Mouse (Mus musculus) kidney, postnatal 0 days (tissue): ENCODE results near the gene AL732309.1. TPM values are rescaled to one million over a fixed set of nuclear protein-coding genes. Genes with fewer than 3 reads are reported as not detected.

Experiments used
- ATAC-seq: fragments of 200-750 bp; cut with Nextera tagmentation; replicated peaks from 2 replicates; pipeline ENCODE4 v1.8.0; 2017; ENCODE audit warnings: low read depth, moderate number of reproducible peaks, moderate TSS enrichment, moderate library complexity; ENCODE audit not compliant: low FRiP score
- DNase-seq: peaks from one replicate; pipeline ENCODE4 v3.0.0-alpha.2; 2016; ENCODE audit warnings: low spot score
- H3K27ac ChIP-seq: fragments of 300-500 bp; sonication (generic); 2 replicates; pipeline ENCODE4 v1.5.1; 2014; ENCODE audit warnings: mild to moderate bottlenecking
- H3K27me3 ChIP-seq: fragments of 300-500 bp; sonication (generic); 2 replicates; pipeline ENCODE4 v1.6.1; 2014; ENCODE audit warnings: low read length, mixed read lengths; ENCODE audit not compliant: insufficient read depth
- H3K36me3 ChIP-seq: fragments of 300-500 bp; sonication (generic); 2 replicates; pipeline ENCODE4 v1.6.1; 2014; ENCODE audit warnings: low read length, mixed read lengths; ENCODE audit not compliant: insufficient read depth
- H3K4me1 ChIP-seq: fragments of 300-500 bp; sonication (generic); replicated peaks from 2 replicates; pipeline ENCODE4 v1.6.1; 2014; ENCODE audit warnings: antibody characterized with exemption, low read length, mixed read lengths; ENCODE audit not compliant: insufficient read depth
- H3K4me2 ChIP-seq: fragments of 300-500 bp; sonication (generic); 2 replicates; pipeline ENCODE4 v1.6.1; 2014; ENCODE audit warnings: mild to moderate bottlenecking, low read length, moderate library complexity, mixed read lengths
- H3K4me3 ChIP-seq: fragments of 300-500 bp; sonication (generic); replicated peaks from 2 replicates; pipeline ENCODE4 v1.5.1; 2014; ENCODE audit warnings: low read depth, low read length
- H3K9ac ChIP-seq: fragments of 300-500 bp; sonication (generic); 2 replicates; pipeline ENCODE4 v1.6.1; 2014; ENCODE audit warnings: low read depth, low read length
- H3K9me3 ChIP-seq: fragments of 300-500 bp; sonication (generic); replicated peaks from 2 replicates; pipeline ENCODE4 v1.6.1; 2016; ENCODE audit warnings: low read length, inconsistent platforms, mixed read lengths
- CTCF ChIP-seq: IDR thresholded peaks from 2 replicates; pipeline ENCODE4 v1.5.1; 2016; ENCODE audit warnings: antibody characterized with exemption, low read depth, mild to moderate bottlenecking, moderate library complexity
- WGBS: fragments of 180-500 bp; shearing (Covaris S2); extraction: QIAGEN DNeasy Blood & Tissue Kit; methylation state at CpG from one replicate; pipeline ENCODE4 v1.1.7; 2014; 5-methylcytosine and 5-hydroxymethylcytosine counted together
- polyA plus RNA-seq: library from polyadenylated mRNA; unstranded; fragments of >200 nt; fragmentation: Nextera tagmentation; extraction: Ambion mirVana; gene quantifications from 2 replicates; pipeline ENCODE4 v1.2.1, GENCODE M21; 2015

Gene AL732309.1
- polyA plus RNA-seq, 1 experiment from 2014 or later: 2.7 TPM

GRCm38 (mm10) chr2:25200631-25201030, 46.0 kb downstream of the AL732309.1 start:
- no peak overlapping the region for H3K27ac ChIP-seq
- H3K4me1 ChIP-seq: peaks cover 5% of the 10 kb centered on the region; the same call in 1 of the 2 replicates
- no peak overlapping the region for H3K9ac ChIP-seq
- ATAC-seq: no peak
- H3K4me2 ChIP-seq: no peak overlapping the region
- H3K36me3 ChIP-seq: peaks cover 51% of the 10 kb centered on the region
- no peaks in the 10 kb centered on the region for H3K9me3 ChIP-seq
- no peak overlapping the region for H3K4me3 ChIP-seq
- 90% methylated on average over 2 of the region's 2 CpGs for WGBS
- no peak for DNase-seq
- TF ChIP-seq CTCF: no peak
- H3K27me3 ChIP-seq: no peaks in the 10 kb centered on the region

- Histone ChIP-seq H3K36me3 (peaks cover 29% of the 10 kb centered on the region), H3K4me3 (no peak overlapping the region), H3K4me2 (no peak overlapping the region), H3K9ac (no peak overlapping the region), H3K9me3 (no peaks in the 10 kb centered on the region), H3K27ac (peak overlapping the region; percentile 91), H3K4me1 (peaks cover 14% of the 10 kb centered on the region), H3K27me3 (no peaks in the 10 kb centered on the region)
- DNase-seq (no peak), ATAC-seq (no peak)
- no peak for TF ChIP-seq CTCF
These were observed 48.7 kb downstream of the AL732309.1 start for GRCm38 (mm10) chr2:25197946-25198345.

- Histone ChIP-seq H3K4me2 (peak overlapping the region; percentile 65), H3K27ac (peak overlapping the region; percentile 91), H3K4me3 (no peak overlapping the region), H3K4me1 (peaks cover 14% of the 10 kb centered on the region), H3K27me3 (no peaks in the 10 kb centered on the region), H3K9me3 (no peaks in the 10 kb centered on the region), H3K9ac (0 out of 2 replicates have a peak overlapping the region, but pooled peaks have one; percentile 14), H3K36me3 (peaks cover 21% of the 10 kb centered on the region)
- ATAC-seq (no peak), DNase-seq (no peak)
- WGBS: 22% methylated on average over 2 of the region's 2 CpGs
- TF ChIP-seq CTCF: no peak
These were observed 49.5 kb downstream of the AL732309.1 start for GRCm38 (mm10) chr2:25197191-25197590.

GRCm38 (mm10) chr2:25196172-25196954, 50.3 kb downstream of the AL732309.1 start, which contains the start of gene Tor4a:
Gene Tor4a (minus strand): TSS chr2:25196886.
- DNase-seq: peak; percentile 90
- H3K4me2 ChIP-seq: peak within 1 kb of the TSS; percentile 65
- peak within 1 kb of the TSS; percentile 91 for H3K27ac ChIP-seq
- H3K4me1 ChIP-seq: peaks cover 14% of the 10 kb centered on the region
- H3K9me3 ChIP-seq: no peaks in the 10 kb centered on the region
- H3K27me3 ChIP-seq: no peaks in the 10 kb centered on the region
- WGBS: 13% methylated on average over 8 of the region's 8 CpGs
- peak; percentile 71 for ATAC-seq
- no peak; the same call in 1 of the 2 replicates for TF ChIP-seq CTCF
- peak within 1 kb of the TSS; percentile 50 for H3K9ac ChIP-seq
- peak within 1 kb of the TSS; percentile 37 for H3K4me3 ChIP-seq
- H3K36me3 ChIP-seq: peaks cover 18% of the 10 kb centered on the region

GRCm38 (mm10) chr2:25195211-25196156, 51.2 kb downstream of the AL732309.1 start:
- TF ChIP-seq CTCF: no peak
- Histone ChIP-seq H3K9me3 (no peaks in the 10 kb centered on the region), H3K4me2 (peak overlapping the region; percentile 65), H3K9ac (peak overlapping the region; percentile 50), H3K36me3 (peaks cover 9% of the 10 kb centered on the region), H3K27ac (peak overlapping the region; percentile 91), H3K4me1 (peaks cover 14% of the 10 kb centered on the region), H3K27me3 (no peaks in the 10 kb centered on the region), H3K4me3 (peak overlapping the region; percentile 37)
- peak; percentile 61 for DNase-seq
- ATAC-seq: no peak
- WGBS: 19% methylated on average over 55 of the region's 55 CpGs

Other genes starting within 250 kb of the AL732309.1 start
- gene Nsmf, start 192.5 kb downstream of the AL732309.1 start, polyA plus RNA-seq: 71.0 and 74.6 TPM in 2 replicates
- gene Entpd8, start 166.6 kb downstream of the AL732309.1 start, polyA plus RNA-seq: 6.2 TPM in 2 replicates
- 0.41 and 0.43 TPM in 2 replicates for gene Noxa1, start 151.7 kb downstream of the AL732309.1 start, polyA plus RNA-seq
- 19.9 and 21.6 TPM in 2 replicates for gene Nrarp, start 66.1 kb downstream of the AL732309.1 start, polyA plus RNA-seq
- 10.8 and 12.0 TPM in 2 replicates for gene Tor4a, start 50.0 kb downstream of the AL732309.1 start, polyA plus RNA-seq
- 74.0 and 82.3 TPM in 2 replicates for gene Nelfb, start 35.4 kb downstream of the AL732309.1 start, polyA plus RNA-seq
- 0.29 and 0.43 TPM in 2 replicates for gene Stpg3, start 32.2 kb downstream of the AL732309.1 start, polyA plus RNA-seq
- 0.28 and 0.62 TPM in 2 replicates for gene Fam166a, start 28.1 kb downstream of the AL732309.1 start, polyA plus RNA-seq
- gene Tubb4b, start 22.2 kb downstream of the AL732309.1 start, polyA plus RNA-seq: 339 and 384 TPM in 2 replicates
- gene Slc34a3, start 12.5 kb downstream of the AL732309.1 start, polyA plus RNA-seq: 1.5 and 1.6 TPM in 2 replicates
- gene Rnf224, start 10.1 kb downstream of the AL732309.1 start, polyA plus RNA-seq: 0.16 and 0.28 TPM in 2 replicates
- 24.2 and 27.4 TPM in 2 replicates for gene Rnf208, start 4.6 kb downstream of the AL732309.1 start, polyA plus RNA-seq
- gene Cysrt1, start 4.4 kb downstream of the AL732309.1 start, polyA plus RNA-seq: 0.61 and 0.75 TPM in 2 replicates
- gene Tmem203, start 8.6 kb upstream of the AL732309.1 start, polyA plus RNA-seq: 42.6 and 46.7 TPM in 2 replicates
- 17.1 and 18.0 TPM in 2 replicates for gene Tprn, start 15.8 kb upstream of the AL732309.1 start, polyA plus RNA-seq
- 172 TPM in 2 replicates for gene Ssna1, start 25.6 kb upstream of the AL732309.1 start, polyA plus RNA-seq
- 79.4 and 84.0 TPM in 2 replicates for gene Anapc2, start 25.6 kb upstream of the AL732309.1 start, polyA plus RNA-seq
- gene Tmem210, start 41.3 kb upstream of the AL732309.1 start, polyA plus RNA-seq: not detected in 2 replicates
- gene Lrrc26, start 43.1 kb upstream of the AL732309.1 start, polyA plus RNA-seq: 0.29 and 0.48 TPM in 2 replicates
- 0.58 and 0.66 TPM in 2 replicates for gene Grin1, start 72.3 kb upstream of the AL732309.1 start, polyA plus RNA-seq
- 57.9 and 59.6 TPM in 2 replicates for gene Man1b1, start 85.5 kb upstream of the AL732309.1 start, polyA plus RNA-seq
- 28.5 and 31.5 TPM in 2 replicates for gene Dpp7, start 109.5 kb upstream of the AL732309.1 start, polyA plus RNA-seq
- gene Uap1l1, start 118.8 kb upstream of the AL732309.1 start, polyA plus RNA-seq: 80.5 and 92.8 TPM in 2 replicates
- 17.9 and 19.3 TPM in 2 replicates for gene Sapcd2, start 125.5 kb upstream of the AL732309.1 start, polyA plus RNA-seq
- 6.9 and 7.8 TPM in 2 replicates for gene Entpd2, start 149.0 kb upstream of the AL732309.1 start, polyA plus RNA-seq
- gene Npdc1, start 152.5 kb upstream of the AL732309.1 start, polyA plus RNA-seq: 43.9 and 49.9 TPM in 2 replicates
- 0.06 TPM in 1 of 2 replicates, not detected in the other for gene Fut7, start 176.4 kb upstream of the AL732309.1 start, polyA plus RNA-seq
- 9.7 and 9.8 TPM in 2 replicates for gene Abca2, start 181.8 kb upstream of the AL732309.1 start, polyA plus RNA-seq
- gene Clic3, start 210.0 kb upstream of the AL732309.1 start, polyA plus RNA-seq: 7.7 and 10.3 TPM in 2 replicates
- 42.0 and 45.0 TPM in 2 replicates for gene Paxx, start 214.2 kb upstream of the AL732309.1 start, polyA plus RNA-seq
- 11.5 and 13.1 TPM in 2 replicates for gene Ptgds, start 223.2 kb upstream of the AL732309.1 start, polyA plus RNA-seq
- not detected in 2 replicates for gene Lcn12, start 247.0 kb upstream of the AL732309.1 start, polyA plus RNA-seq